Mouse (Mus musculus) embryonic facial prominence, embryonic 10.5 days (tissue): Measurements from ENCODE around the gene Arg1. TPM values are rescaled to one million over a fixed set of nuclear protein-coding genes. Genes with fewer than 3 reads are reported as not detected.

ENCODE experiments used
- DNase-seq: peaks from one replicate; pipeline ENCODE4 v3.0.0-alpha.2; 2017; ENCODE audit warnings: low spot score
- H3K27ac ChIP-seq: fragments of 300-500 bp; sonication (generic); replicated peaks from 2 replicates; pipeline ENCODE4 v1.5.1; 2016; ENCODE audit warnings: mild to moderate bottlenecking
- H3K27me3 ChIP-seq: fragments of 300-500 bp; sonication (generic); replicated peaks from 2 replicates; pipeline ENCODE4 v1.6.1; 2016; ENCODE audit warnings: low read depth, mild to moderate bottlenecking; ENCODE audit not compliant: poor library complexity, severe bottlenecking
- H3K36me3 ChIP-seq: fragments of 300-500 bp; sonication (generic); replicated peaks from 2 replicates; pipeline ENCODE4 v1.6.1; 2016; ENCODE audit warnings: mild to moderate bottlenecking, moderate library complexity
- H3K4me1 ChIP-seq: fragments of 300-500 bp; sonication (generic); 2 replicates; pipeline ENCODE4 v1.6.1; 2016
- H3K4me3 ChIP-seq: fragments of 300-500 bp; sonication (generic); 2 replicates; pipeline ENCODE4 v1.5.1; 2016; ENCODE audit warnings: mild to moderate bottlenecking, moderate library complexity
- H3K9me3 ChIP-seq: fragments of 300-500 bp; sonication (generic); 2 replicates; pipeline ENCODE4 v1.6.1; 2016; ENCODE audit warnings: mild to moderate bottlenecking
- WGBS: fragments of 180-500 bp; shearing (Covaris S2); methylation state at CpG from one replicate; pipeline ENCODE4 v1.1.7; 2016; 5-methylcytosine and 5-hydroxymethylcytosine counted together
- polyA plus RNA-seq: library from polyadenylated mRNA; unstranded; fragments of >200 nt; fragmentation: Nextera tagmentation; extraction: Ambion mirVana; gene quantifications from 2 replicates; pipeline ENCODE4 v1.2.1, GENCODE M21; 2016

The Arg1 gene
- polyA plus RNA-seq, 1 experiment from 2014 or later: 7.4 TPM

GRCm38 (mm10) chr10:24951575-24951974 is 24.3 kb upstream of the Arg1 start:
- DNase-seq: no peak
- H3K4me3 ChIP-seq: no peak overlapping the region
- H3K4me1 ChIP-seq: no peaks in the 10 kb centered on the region
- no peaks in the 10 kb centered on the region for H3K36me3 ChIP-seq
- WGBS: 93% methylated on average over 8 of the region's 8 CpGs
- no peaks in the 10 kb centered on the region for H3K27me3 ChIP-seq
- no peak overlapping the region for H3K27ac ChIP-seq
- no peaks in the 10 kb centered on the region for H3K9me3 ChIP-seq

DNA sequence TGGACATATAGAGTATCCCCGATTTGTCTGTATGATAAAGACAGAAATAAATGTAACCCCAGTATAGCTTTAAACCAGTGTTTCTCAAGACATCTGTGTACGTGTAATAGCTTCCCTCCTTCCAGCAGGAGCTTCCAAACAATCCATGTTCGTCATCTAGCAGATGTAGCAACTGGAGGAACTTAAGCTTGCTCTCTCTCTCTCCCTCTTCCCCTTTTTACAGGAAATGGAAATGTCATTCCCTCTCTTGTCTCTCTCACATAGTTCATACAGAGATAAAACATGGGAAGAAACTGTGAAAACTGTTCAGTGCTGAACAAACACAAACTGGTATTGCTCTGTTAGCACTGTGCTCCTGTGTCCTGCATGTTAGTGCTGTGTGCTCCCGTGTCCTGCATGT is 22.9 kb upstream of the Arg1 start:
- no peaks in the 10 kb centered on the region for H3K9me3 ChIP-seq
- no peak overlapping the region for H3K4me3 ChIP-seq
- H3K36me3 ChIP-seq: no peaks in the 10 kb centered on the region
- H3K27ac ChIP-seq: no peak overlapping the region
- 77% methylated on average over 4 of the region's 4 CpGs for WGBS
- H3K4me1 ChIP-seq: no peaks in the 10 kb centered on the region
- no peaks in the 10 kb centered on the region for H3K27me3 ChIP-seq
- DNase-seq: no peak

- DNase-seq: no peak
- Histone ChIP-seq H3K9me3 (no peaks in the 10 kb centered on the region), H3K36me3 (no peaks in the 10 kb centered on the region), H3K4me1 (no peaks in the 10 kb centered on the region), H3K4me3 (no peak overlapping the region), H3K27ac (no peak overlapping the region), H3K27me3 (no peaks in the 10 kb centered on the region)
- WGBS: 77% methylated on average over 8 of the region's 8 CpGs
These were observed 21.0 kb upstream of the Arg1 start for GRCm38 (mm10) chr10:24948278-24948677.

- DNase-seq: no peak
- Histone ChIP-seq H3K27ac (no peak overlapping the region), H3K4me1 (no peaks in the 10 kb centered on the region), H3K27me3 (no peaks in the 10 kb centered on the region), H3K36me3 (no peaks in the 10 kb centered on the region), H3K4me3 (no peak overlapping the region), H3K9me3 (no peaks in the 10 kb centered on the region)
- WGBS: 80% methylated on average over 3 of the region's 3 CpGs
These were observed 20.6 kb upstream of the Arg1 start for GRCm38 (mm10) chr10:24947871-24948270.

DNA sequence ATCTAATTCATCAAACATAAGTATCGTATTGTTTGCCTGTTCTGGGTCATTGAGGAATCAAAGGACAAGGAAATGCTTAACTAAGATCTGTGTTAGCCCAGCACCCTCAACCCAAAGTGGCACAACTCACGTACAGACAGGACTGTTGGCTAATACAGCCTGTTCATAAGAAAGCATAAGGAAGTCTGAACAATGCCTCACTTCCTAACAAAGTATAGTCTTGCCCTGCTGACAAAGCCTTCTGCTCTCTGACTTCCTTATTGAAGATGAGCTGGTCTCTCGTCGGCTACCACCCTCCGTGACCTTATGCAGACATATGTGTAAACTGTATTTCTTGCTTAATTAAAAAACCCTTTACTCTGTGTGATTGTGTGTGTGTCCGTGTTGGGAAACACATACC is 2.9 kb upstream of the Arg1 start:
- 84% methylated on average over 6 of the region's 6 CpGs for WGBS
- H3K27me3 ChIP-seq: no peaks in the 10 kb centered on the region
- DNase-seq: no peak
- H3K4me3 ChIP-seq: no peak overlapping the region
- H3K4me1 ChIP-seq: peaks cover 23% of the 10 kb centered on the region
- H3K27ac ChIP-seq: no peak overlapping the region
- no peaks in the 10 kb centered on the region for H3K36me3 ChIP-seq
- no peaks in the 10 kb centered on the region for H3K9me3 ChIP-seq

DNA sequence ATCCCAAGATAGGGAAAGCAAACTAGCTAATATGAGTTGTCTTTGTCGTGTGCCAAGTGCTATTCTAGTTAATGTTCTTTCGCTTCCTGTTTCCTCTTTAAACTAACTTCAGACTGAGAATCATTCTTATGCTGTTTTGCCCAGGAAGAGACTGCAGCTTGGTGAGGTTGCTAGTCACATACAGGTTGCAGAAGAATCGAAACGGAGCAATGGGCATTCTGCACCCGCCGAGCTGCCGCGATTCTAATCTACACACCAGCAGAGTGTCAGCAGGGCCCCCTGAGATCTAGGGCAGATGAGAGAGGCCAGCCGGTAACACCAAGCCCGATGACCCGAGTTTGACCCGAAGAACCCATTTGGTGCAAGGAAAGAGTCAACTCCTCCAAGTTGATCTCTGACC is 788 bp upstream of the Arg1 start:
- no peaks in the 10 kb centered on the region for H3K27me3 ChIP-seq
- no peak overlapping the region; the same call in 1 of the 2 replicates for H3K27ac ChIP-seq
- peaks cover 30% of the 10 kb centered on the region for H3K4me1 ChIP-seq
- H3K4me3 ChIP-seq: peak overlapping the region; percentile 11; the same call in 1 of the 2 replicates
- DNase-seq: peak; percentile 26
- H3K9me3 ChIP-seq: no peaks in the 10 kb centered on the region
- WGBS: 27% methylated on average over 12 of the region's 12 CpGs
- H3K36me3 ChIP-seq: no peaks in the 10 kb centered on the region

DNA sequence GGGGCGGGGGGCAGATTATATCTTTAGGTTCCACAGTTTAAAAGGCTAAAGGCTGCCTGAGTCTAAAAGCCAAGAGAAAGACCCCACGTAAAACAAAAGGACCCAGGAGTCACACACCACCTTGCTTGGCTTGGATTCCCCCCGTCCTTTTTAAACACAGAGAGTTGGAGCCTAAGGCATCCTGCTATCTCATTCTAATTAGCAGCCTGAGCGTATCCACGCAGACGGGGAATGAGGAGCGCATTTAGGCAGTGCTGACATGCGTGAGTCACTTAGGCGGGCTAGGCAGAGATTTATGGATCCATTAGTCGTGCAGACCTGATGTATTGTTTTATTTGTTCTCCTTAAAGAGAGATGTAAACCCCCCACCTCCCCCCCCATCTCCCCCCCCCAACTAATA is 904 bp downstream of the Arg1 start:
- no peak overlapping the region for H3K27ac ChIP-seq

DNA sequence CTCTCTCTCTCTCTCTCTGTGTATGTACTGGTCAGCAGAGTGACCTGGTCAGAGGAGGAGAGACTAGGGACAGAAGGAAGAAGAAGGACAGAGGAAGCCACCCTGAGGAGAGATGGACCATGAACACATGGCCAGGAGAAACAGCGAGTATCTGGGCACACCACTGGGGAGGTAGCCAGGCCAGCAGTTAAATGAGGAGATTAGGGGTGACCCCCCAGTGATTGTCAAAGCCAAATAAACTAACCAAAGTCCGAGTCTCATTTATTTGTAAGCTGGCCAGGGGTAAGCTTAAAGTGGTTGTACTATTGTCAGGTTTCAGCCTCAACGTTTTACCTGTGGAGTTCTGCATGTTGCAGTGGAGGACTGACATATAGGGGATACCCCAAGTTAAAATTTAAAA is 3.0 kb downstream of the Arg1 start:
- no peak for DNase-seq
- no peak overlapping the region for H3K27ac ChIP-seq
- no peak overlapping the region for H3K4me3 ChIP-seq
- 73% methylated on average over 3 of the region's 3 CpGs for WGBS
- no peaks in the 10 kb centered on the region for H3K36me3 ChIP-seq
- H3K4me1 ChIP-seq: peaks cover 39% of the 10 kb centered on the region
- no peaks in the 10 kb centered on the region for H3K9me3 ChIP-seq
- no peaks in the 10 kb centered on the region for H3K27me3 ChIP-seq

More for the DNA sequence above, 904 bp downstream of the Arg1 start:
- Histone ChIP-seq H3K36me3 (no peaks in the 10 kb centered on the region), H3K27me3 (no peaks in the 10 kb centered on the region), H3K4me3 (no peak overlapping the region), H3K9me3 (no peaks in the 10 kb centered on the region), H3K4me1 (peaks cover 39% of the 10 kb centered on the region)
- WGBS: 38% methylated on average over 10 of the region's 10 CpGs
- DNase-seq: no peak

DNA sequence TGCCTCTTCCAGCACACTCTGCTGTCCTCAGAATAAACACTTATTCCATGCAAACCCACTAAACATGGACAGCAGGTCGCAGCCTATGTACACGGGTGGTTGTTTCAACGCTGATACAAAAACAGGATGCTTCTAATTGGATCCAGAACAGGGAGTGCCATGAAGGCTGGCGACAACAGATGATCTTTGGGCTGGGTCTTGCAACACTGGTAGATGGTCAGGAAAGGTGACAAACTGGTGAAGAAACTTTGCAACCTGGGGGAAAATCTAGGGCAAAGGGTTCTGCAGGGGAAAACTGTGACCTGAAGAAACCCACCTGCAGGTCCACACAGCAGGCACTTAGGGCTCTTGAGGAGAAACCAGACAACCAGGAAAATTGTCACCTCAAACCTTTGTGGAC is 4.3 kb downstream of the Arg1 start:
- no peak overlapping the region for H3K4me3 ChIP-seq
- H3K36me3 ChIP-seq: peaks cover under 1% of the 10 kb centered on the region
- WGBS: 27% methylated on average over 4 of the region's 4 CpGs
- H3K4me1 ChIP-seq: peaks cover 35% of the 10 kb centered on the region
- no peaks in the 10 kb centered on the region for H3K9me3 ChIP-seq
- H3K27me3 ChIP-seq: no peaks in the 10 kb centered on the region
- no peak overlapping the region for H3K27ac ChIP-seq
- DNase-seq: no peak

GRCm38 (mm10) chr10:24915486-24915885 is 11.8 kb downstream of the Arg1 start:
- Histone ChIP-seq H3K4me3 (no peak overlapping the region), H3K27ac (no peak overlapping the region), H3K9me3 (no peaks in the 10 kb centered on the region), H3K4me1 (no peaks in the 10 kb centered on the region), H3K36me3 (peaks cover 73% of the 10 kb centered on the region), H3K27me3 (no peaks in the 10 kb centered on the region)
- DNase-seq: no peak
- 89% methylated on average over 6 of the region's 6 CpGs for WGBS

DNA sequence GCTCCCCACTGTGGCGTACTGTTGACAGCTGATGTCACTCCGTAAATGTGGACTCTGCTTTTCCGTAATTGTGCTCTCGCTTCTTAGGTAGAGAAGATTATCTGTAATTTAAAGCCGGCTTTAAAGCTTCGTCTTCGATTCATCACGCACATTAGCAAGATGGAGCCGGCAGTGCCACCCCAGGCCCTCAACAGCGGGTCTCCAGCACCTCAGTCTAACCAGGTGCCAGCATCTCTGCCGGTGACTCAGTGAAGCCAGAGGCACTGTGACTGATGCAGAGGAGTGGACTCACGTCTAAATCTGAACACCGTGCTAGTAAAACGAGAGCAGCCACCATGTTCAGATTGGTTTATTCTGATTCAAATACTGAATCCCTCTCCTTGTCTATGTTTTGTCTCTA is 14.7 kb downstream of the Arg1 start:
- no peaks in the 10 kb centered on the region for H3K27me3 ChIP-seq
- H3K36me3 ChIP-seq: peaks cover 97% of the 10 kb centered on the region
- H3K9me3 ChIP-seq: no peaks in the 10 kb centered on the region
- H3K4me3 ChIP-seq: no peak overlapping the region
- 95% methylated on average over 14 of the region's 14 CpGs for WGBS
- H3K27ac ChIP-seq: no peak overlapping the region
- H3K4me1 ChIP-seq: no peaks in the 10 kb centered on the region
- DNase-seq: no peak

GRCm38 (mm10) chr10:24911199-24911598 is 16.1 kb downstream of the Arg1 start:
- H3K36me3 ChIP-seq: peaks cover 100% of the 10 kb centered on the region
- no peaks in the 10 kb centered on the region for H3K4me1 ChIP-seq
- WGBS: 92% methylated on average over 8 of the region's 8 CpGs
- no peaks in the 10 kb centered on the region for H3K27me3 ChIP-seq
- no peak overlapping the region for H3K4me3 ChIP-seq
- no peak for DNase-seq
- H3K27ac ChIP-seq: no peak overlapping the region
- no peaks in the 10 kb centered on the region for H3K9me3 ChIP-seq

DNA sequence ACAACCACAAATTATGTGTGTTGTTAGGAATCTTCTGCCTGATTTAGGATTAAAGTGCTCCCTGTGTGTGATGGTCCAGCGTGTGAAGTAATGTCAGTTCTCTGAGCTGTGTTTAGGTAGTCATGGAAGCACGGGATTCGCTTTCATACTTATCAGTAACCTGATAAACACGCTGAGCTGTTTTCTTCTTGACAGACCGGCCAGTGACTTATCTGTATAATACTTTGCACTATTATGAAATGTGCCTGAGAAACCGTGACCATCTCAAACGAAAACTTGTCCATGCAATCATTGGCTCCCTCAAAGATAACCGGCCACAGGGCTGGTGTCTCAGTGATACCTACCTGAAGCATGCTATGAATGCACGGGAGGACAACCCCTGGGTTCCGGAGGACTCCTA is 21.7 kb downstream of the Arg1 start:
- WGBS: 96% methylated on average over 10 of the region's 10 CpGs
- no peak for DNase-seq
- no peaks in the 10 kb centered on the region for H3K4me1 ChIP-seq
- no peak overlapping the region for H3K4me3 ChIP-seq
- peaks cover 99% of the 10 kb centered on the region for H3K36me3 ChIP-seq
- H3K27me3 ChIP-seq: no peaks in the 10 kb centered on the region
- H3K27ac ChIP-seq: no peak overlapping the region
- H3K9me3 ChIP-seq: no peaks in the 10 kb centered on the region

- no peaks in the 10 kb centered on the region for H3K4me1 ChIP-seq
- H3K27ac ChIP-seq: no peak overlapping the region
- DNase-seq: no peak
- no peak overlapping the region for H3K4me3 ChIP-seq
- H3K9me3 ChIP-seq: no peaks in the 10 kb centered on the region
- H3K36me3 ChIP-seq: peaks cover 99% of the 10 kb centered on the region
- WGBS: 88% methylated on average over 8 of the region's 8 CpGs
- no peaks in the 10 kb centered on the region for H3K27me3 ChIP-seq
These were observed 31.4 kb downstream of the Arg1 start for GRCm38 (mm10) chr10:24895927-24896326.
